Mouse (Mus musculus): Measurements from ENCODE around the gene Vmn2r93.

Vmn2r93 gene

GRCm38 (mm10) chr17:18297799-18298198, at the start of gene Vmn2r93:
Gene Vmn2r93, plus strand, starts transcription at chr17:18298099.
- DNase-seq (ENCODE audit: low read depth, low spot score), result no peak

DNA sequence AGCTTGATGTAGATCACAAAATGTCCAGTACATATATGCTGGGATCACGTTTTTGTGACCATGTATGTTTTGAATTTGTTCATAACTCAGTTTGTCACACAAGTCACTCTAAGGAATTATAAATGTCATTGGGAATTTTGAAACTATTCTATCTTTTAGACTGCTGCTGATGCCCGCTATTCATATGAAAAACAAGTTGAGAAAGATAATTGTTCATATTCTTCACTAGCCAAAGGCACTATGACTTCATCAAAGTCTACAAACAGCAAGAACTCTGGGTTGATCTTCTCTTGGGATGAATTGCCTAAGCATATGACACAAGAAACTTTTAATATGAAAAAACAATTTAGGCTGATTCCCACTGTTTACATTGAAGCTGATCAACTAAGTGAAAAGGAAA, 20.2 kb upstream of the Vmn2r93 start, which contains the start of gene Vmn2r94:
Vmn2r94 (minus strand) TSS at position 101 of the 400 bp plus-strand sequence.
- no peak for DNase-seq (ENCODE audit: low read depth, low spot score)

DNA sequence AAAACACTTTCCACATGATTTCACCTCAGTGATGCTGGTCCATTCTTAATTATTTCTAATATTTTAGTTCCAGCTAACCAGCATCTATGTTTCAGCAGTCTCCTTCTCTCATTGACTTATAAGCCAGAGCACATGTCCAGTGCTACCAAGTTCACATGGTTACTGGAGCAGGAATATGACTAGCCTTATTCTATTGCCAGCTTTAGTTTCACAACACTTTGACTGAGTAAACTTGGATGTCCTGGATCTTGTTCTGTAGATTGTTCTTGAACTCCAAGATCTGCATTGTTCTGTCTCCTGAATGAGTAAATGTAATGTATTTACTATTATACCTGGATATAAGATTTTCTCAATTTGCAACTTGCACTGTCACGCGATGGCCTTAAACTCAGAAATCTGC, 25.1 kb downstream of the Vmn2r93 start:
- DNase-seq (ENCODE audit: low read depth, low spot score), result no peak

- no peak for DNase-seq (ENCODE audit: low read depth, low spot score)
These were observed 62.1 kb downstream of the Vmn2r93 start for GRCm38 (mm10) chr17:18360007-18360406.

- DNase-seq (ENCODE audit: low read depth, low spot score), result no peak
These were observed 62.7 kb downstream of the Vmn2r93 start for GRCm38 (mm10) chr17:18360602-18361001.
